Mouse (Mus musculus): ENCODE measurements around the gene Rora. TPM values are rescaled to one million over a fixed set of nuclear protein-coding genes. Genes with fewer than 3 reads are reported as not detected.

Gene Rora
- polyA plus RNA-seq, 1 experiment from 2014 or later: 4.4 TPM

- no peak overlapping the region for H3K27ac ChIP-seq (ENCODE audit: low read depth)
- H3K36me3 ChIP-seq (ENCODE audit: control insufficient read depth, insufficient read depth, low read length): no peaks in the 10 kb centered on the region
- no peaks in the 10 kb centered on the region for H3K9me3 ChIP-seq (ENCODE audit: control insufficient read depth, low read length)
- peak; percentile 82 for DNase-seq (ENCODE audit: low spot score)
- no peak overlapping the region for H3K4me3 ChIP-seq (ENCODE audit: low read depth, low read length)
- no peak overlapping the region for H3K9ac ChIP-seq (ENCODE audit: low read length)
- no peak for ATAC-seq (replicated peaks; ENCODE audit: low FRiP score, low TSS enrichment, low read depth)
- WGBS: 34% methylated on average over 3 of the region's 3 CpGs
- no peak overlapping the region for H3K4me2 ChIP-seq (ENCODE audit: low read length)
- H3K4me1 ChIP-seq (replicated peaks; ENCODE audit: control insufficient read depth, insufficient read depth, low read length): no peaks in the 10 kb centered on the region
- H3K27me3 ChIP-seq (replicated peaks; ENCODE audit: control insufficient read depth, insufficient read depth, low read length): no peaks in the 10 kb centered on the region
Observed at GRCm38 (mm10) chr9:69357834-69358233, 704.2 kb downstream of the Rora start.

- Histone ChIP-seq H3K9ac (ENCODE audit: low read length) (no peak overlapping the region), H3K27ac (ENCODE audit: low read depth) (no peak overlapping the region), H3K4me2 (ENCODE audit: low read length) (no peak overlapping the region), H3K4me3 (ENCODE audit: low read depth, low read length) (no peak overlapping the region), H3K4me1 (replicated peaks; ENCODE audit: control insufficient read depth, insufficient read depth, low read length) (no peaks in the 10 kb centered on the region), H3K27me3 (replicated peaks; ENCODE audit: control insufficient read depth, insufficient read depth, low read length) (no peaks in the 10 kb centered on the region), H3K9me3 (ENCODE audit: control insufficient read depth, low read length) (no peaks in the 10 kb centered on the region), H3K36me3 (ENCODE audit: control insufficient read depth, insufficient read depth, low read length) (no peaks in the 10 kb centered on the region)
- ATAC-seq (replicated peaks; ENCODE audit: low FRiP score, low TSS enrichment, low read depth): no peak
- no peak for DNase-seq (ENCODE audit: low spot score)
- 83% methylated on average over 6 of the region's 6 CpGs for WGBS
Observed at GRCm38 (mm10) chr9:69358797-69359196, 705.2 kb downstream of the Rora start.

GRCm38 (mm10) chr9:69361951-69362445 lies 708.4 kb downstream of the Rora start:
- H3K9ac ChIP-seq (ENCODE audit: low read length): no peak overlapping the region
- no peak for ATAC-seq (replicated peaks; ENCODE audit: low FRiP score, low TSS enrichment, low read depth)
- H3K9me3 ChIP-seq (ENCODE audit: control insufficient read depth, low read length): no peaks in the 10 kb centered on the region
- no peak overlapping the region for H3K4me3 ChIP-seq (ENCODE audit: low read depth, low read length)
- no peak overlapping the region for H3K27ac ChIP-seq (ENCODE audit: low read depth)
- H3K27me3 ChIP-seq (replicated peaks; ENCODE audit: control insufficient read depth, insufficient read depth, low read length): no peaks in the 10 kb centered on the region
- 0 out of 2 replicates have a peak, but pooled peaks cover 2% of the 10 kb centered on the region for H3K36me3 ChIP-seq (ENCODE audit: control insufficient read depth, insufficient read depth, low read length)
- 82% methylated on average over 8 of the region's 8 CpGs for WGBS
- no peak for DNase-seq (ENCODE audit: low spot score)
- no peak overlapping the region for H3K4me2 ChIP-seq (ENCODE audit: low read length)
- H3K4me1 ChIP-seq (replicated peaks; ENCODE audit: control insufficient read depth, insufficient read depth, low read length): no peaks in the 10 kb centered on the region

GRCm38 (mm10) chr9:69362766-69363165 lies 709.2 kb downstream of the Rora start:
- Histone ChIP-seq H3K27ac (ENCODE audit: low read depth) (no peak overlapping the region), H3K4me1 (replicated peaks; ENCODE audit: control insufficient read depth, insufficient read depth, low read length) (no peaks in the 10 kb centered on the region), H3K9me3 (ENCODE audit: control insufficient read depth, low read length) (no peaks in the 10 kb centered on the region), H3K9ac (ENCODE audit: low read length) (no peak overlapping the region), H3K27me3 (replicated peaks; ENCODE audit: control insufficient read depth, insufficient read depth, low read length) (no peaks in the 10 kb centered on the region), H3K4me3 (ENCODE audit: low read depth, low read length) (no peak overlapping the region), H3K4me2 (ENCODE audit: low read length) (no peak overlapping the region), H3K36me3 (ENCODE audit: control insufficient read depth, insufficient read depth, low read length) (0 out of 2 replicates have a peak, but pooled peaks cover 2% of the 10 kb centered on the region)
- DNase-seq (ENCODE audit: low spot score) (no peak), ATAC-seq (replicated peaks; ENCODE audit: low FRiP score, low TSS enrichment, low read depth) (no peak)
- 56% methylated on average over 4 of the region's 4 CpGs for WGBS

GRCm38 (mm10) chr9:69364117-69364516 lies 710.5 kb downstream of the Rora start:
- H3K27ac ChIP-seq (ENCODE audit: low read depth): no peak overlapping the region
- H3K4me1 ChIP-seq (replicated peaks; ENCODE audit: control insufficient read depth, insufficient read depth, low read length): no peaks in the 10 kb centered on the region
- no peak for DNase-seq (ENCODE audit: low spot score)
- WGBS: 53% methylated on average over 16 of the region's 16 CpGs
- H3K4me2 ChIP-seq (ENCODE audit: low read length): no peak overlapping the region
- H3K9ac ChIP-seq (ENCODE audit: low read length): no peak overlapping the region
- no peaks in the 10 kb centered on the region for H3K27me3 ChIP-seq (replicated peaks; ENCODE audit: control insufficient read depth, insufficient read depth, low read length)
- 0 out of 2 replicates have a peak, but pooled peaks cover 2% of the 10 kb centered on the region for H3K36me3 ChIP-seq (ENCODE audit: control insufficient read depth, insufficient read depth, low read length)
- H3K9me3 ChIP-seq (ENCODE audit: control insufficient read depth, low read length): no peaks in the 10 kb centered on the region
- no peak overlapping the region for H3K4me3 ChIP-seq (ENCODE audit: low read depth, low read length)
- ATAC-seq (replicated peaks; ENCODE audit: low FRiP score, low TSS enrichment, low read depth): no peak

- WGBS: 75% methylated on average over 4 of the region's 4 CpGs
- DNase-seq (ENCODE audit: low spot score) (no peak), ATAC-seq (replicated peaks; ENCODE audit: low FRiP score, low TSS enrichment, low read depth) (no peak)
- Histone ChIP-seq H3K27me3 (replicated peaks; ENCODE audit: control insufficient read depth, insufficient read depth, low read length) (no peaks in the 10 kb centered on the region), H3K9ac (ENCODE audit: low read length) (no peak overlapping the region), H3K36me3 (ENCODE audit: control insufficient read depth, insufficient read depth, low read length) (0 out of 2 replicates have a peak, but pooled peaks cover 2% of the 10 kb centered on the region), H3K9me3 (ENCODE audit: control insufficient read depth, low read length) (no peaks in the 10 kb centered on the region), H3K27ac (ENCODE audit: low read depth) (no peak overlapping the region), H3K4me1 (replicated peaks; ENCODE audit: control insufficient read depth, insufficient read depth, low read length) (no peaks in the 10 kb centered on the region), H3K4me3 (ENCODE audit: low read depth, low read length) (no peak overlapping the region), H3K4me2 (ENCODE audit: low read length) (no peak overlapping the region)
Observed at GRCm38 (mm10) chr9:69367055-69367454, 713.5 kb downstream of the Rora start.

GRCm38 (mm10) chr9:69368071-69368470 lies 714.5 kb downstream of the Rora start:
- H3K27me3 ChIP-seq (replicated peaks; ENCODE audit: control insufficient read depth, insufficient read depth, low read length): no peaks in the 10 kb centered on the region
- H3K36me3 ChIP-seq (ENCODE audit: control insufficient read depth, insufficient read depth, low read length): 0 out of 2 replicates have a peak, but pooled peaks cover 2% of the 10 kb centered on the region
- no peak overlapping the region for H3K4me3 ChIP-seq (ENCODE audit: low read depth, low read length)
- ATAC-seq (replicated peaks; ENCODE audit: low FRiP score, low TSS enrichment, low read depth): no peak
- peak; percentile 78 for DNase-seq (ENCODE audit: low spot score)
- no peaks in the 10 kb centered on the region for H3K9me3 ChIP-seq (ENCODE audit: control insufficient read depth, low read length)
- H3K4me2 ChIP-seq (ENCODE audit: low read length): no peak overlapping the region
- no peak overlapping the region for H3K9ac ChIP-seq (ENCODE audit: low read length)
- no peak overlapping the region for H3K27ac ChIP-seq (ENCODE audit: low read depth)
- 79% methylated on average over 8 of the region's 8 CpGs for WGBS
- no peaks in the 10 kb centered on the region for H3K4me1 ChIP-seq (replicated peaks; ENCODE audit: control insufficient read depth, insufficient read depth, low read length)

- H3K9ac ChIP-seq (ENCODE audit: low read length): no peak overlapping the region
- DNase-seq (ENCODE audit: low spot score) (peak; percentile 46), ATAC-seq (replicated peaks; ENCODE audit: low FRiP score, low TSS enrichment, low read depth) (no peak)
- no peaks in the 10 kb centered on the region for H3K27me3 ChIP-seq (replicated peaks; ENCODE audit: control insufficient read depth, insufficient read depth, low read length)
- no peak overlapping the region for H3K4me3 ChIP-seq (ENCODE audit: low read depth, low read length)
- no peak overlapping the region for H3K4me2 ChIP-seq (ENCODE audit: low read length)
- H3K9me3 ChIP-seq (ENCODE audit: control insufficient read depth, low read length): no peaks in the 10 kb centered on the region
- H3K4me1 ChIP-seq (replicated peaks; ENCODE audit: control insufficient read depth, insufficient read depth, low read length): no peaks in the 10 kb centered on the region
- WGBS: 70% methylated on average over 11 of the region's 11 CpGs
- no peaks in the 10 kb centered on the region for H3K36me3 ChIP-seq (ENCODE audit: control insufficient read depth, insufficient read depth, low read length)
- no peak overlapping the region for H3K27ac ChIP-seq (ENCODE audit: low read depth)
Observed at GRCm38 (mm10) chr9:69371046-69371724, 717.6 kb downstream of the Rora start.

GRCm38 (mm10) chr9:69372871-69373270 lies 719.3 kb downstream of the Rora start:
- ATAC-seq (replicated peaks; ENCODE audit: low FRiP score, low TSS enrichment, low read depth) (no peak), DNase-seq (ENCODE audit: low spot score) (peak; percentile 29)
- H3K9ac ChIP-seq (ENCODE audit: low read length): no peak overlapping the region
- no peak overlapping the region for H3K4me2 ChIP-seq (ENCODE audit: low read length)
- H3K27ac ChIP-seq (ENCODE audit: low read depth): no peak overlapping the region
- H3K4me3 ChIP-seq (ENCODE audit: low read depth, low read length): no peak overlapping the region
- no peaks in the 10 kb centered on the region for H3K27me3 ChIP-seq (replicated peaks; ENCODE audit: control insufficient read depth, insufficient read depth, low read length)
- H3K4me1 ChIP-seq (replicated peaks; ENCODE audit: control insufficient read depth, insufficient read depth, low read length): no peaks in the 10 kb centered on the region
- 0 out of 2 replicates have a peak, but pooled peaks cover 4% of the 10 kb centered on the region for H3K36me3 ChIP-seq (ENCODE audit: control insufficient read depth, insufficient read depth, low read length)
- H3K9me3 ChIP-seq (ENCODE audit: control insufficient read depth, low read length): no peaks in the 10 kb centered on the region
- WGBS: 50% methylated on average over 4 of the region's 4 CpGs

All from intestine, embryonic 14.5 days (tissue).